Mouse (Mus musculus) forebrain, embryonic 11.5 days (tissue): ENCODE measurements around the gene Mterf2. TPM values are rescaled to one million over a fixed set of nuclear protein-coding genes. Genes with fewer than 3 reads are reported as not detected.
A peak's percentile ranks its signal among the peaks of the same experiment; 100 is the strongest.

Source experiments
- ATAC-seq: fragments of 200-750 bp; cut with Nextera tagmentation; replicated peaks from 2 replicates; pipeline ENCODE4 v1.8.0; 2017; ENCODE audit warnings: moderate TSS enrichment; ENCODE audit not compliant: low FRiP score
- DNase-seq: peaks from one replicate; pipeline ENCODE4 v3.0.0-alpha.2; 2017; ENCODE audit warnings: low spot score
- H3K27ac ChIP-seq: fragments of 300-500 bp; sonication (generic); 2 replicates; pipeline ENCODE4 v1.5.1; 2014; ENCODE audit warnings: low read depth, low read length
- H3K27me3 ChIP-seq: fragments of 300-500 bp; sonication (generic); 2 replicates; pipeline ENCODE4 v1.6.1; 2014; ENCODE audit warnings: mild to moderate bottlenecking, low read length, mixed read lengths; ENCODE audit not compliant: control insufficient read depth, insufficient read depth
- H3K36me3 ChIP-seq: fragments of 300-500 bp; sonication (generic); 2 replicates; pipeline ENCODE4 v1.6.1; 2014; ENCODE audit warnings: mild to moderate bottlenecking, low read length, moderate library complexity, mixed read lengths; ENCODE audit not compliant: control insufficient read depth, insufficient read depth
- H3K4me1 ChIP-seq: fragments of 300-500 bp; sonication (generic); replicated peaks from 2 replicates; pipeline ENCODE4 v1.6.1; 2014; ENCODE audit warnings: low read length, mixed read lengths; ENCODE audit not compliant: control insufficient read depth, insufficient read depth
- H3K4me2 ChIP-seq: fragments of 300-500 bp; sonication (generic); 2 replicates; pipeline ENCODE4 v1.6.1; 2014; ENCODE audit warnings: low read depth, mild to moderate bottlenecking, low read length, moderate library complexity, mixed read lengths; ENCODE audit not compliant: severe bottlenecking
- H3K4me3 ChIP-seq: fragments of 300-500 bp; sonication (generic); 2 replicates; pipeline ENCODE4 v1.5.1; 2014; ENCODE audit warnings: low read depth, low read length
- H3K9ac ChIP-seq: fragments of 300-500 bp; sonication (generic); 2 replicates; pipeline ENCODE4 v1.6.1; 2014; ENCODE audit warnings: low read length
- H3K9me3 ChIP-seq: fragments of 300-500 bp; sonication (generic); 2 replicates; pipeline ENCODE4 v1.6.1; 2016; ENCODE audit warnings: low read length, mixed read lengths; ENCODE audit not compliant: control insufficient read depth
- WGBS: fragments of 180-500 bp; shearing (Covaris S2); extraction: QIAGEN DNeasy Blood & Tissue Kit; methylation state at CpG from one replicate; pipeline ENCODE4 v1.1.7; 2014; 5-methylcytosine and 5-hydroxymethylcytosine counted together
- polyA plus RNA-seq: library from polyadenylated mRNA; unstranded; fragments of >200 nt; fragmentation: Nextera tagmentation; extraction: Ambion mirVana; gene quantifications from 2 replicates; pipeline ENCODE4 v1.2.1, GENCODE M21; 2014

Mterf2 gene
- polyA plus RNA-seq, 1 experiment from 2014 or later, result 30.4 TPM

GRCm38 (mm10) chr10:85149226-85149625 is 21.4 kb upstream of the Mterf2 start:
- no peak for DNase-seq
- H3K4me1 ChIP-seq, result no peaks in the 10 kb centered on the region
- H3K9ac ChIP-seq, result no peak overlapping the region

GRCm38 (mm10) chr10:85146282-85146681 is 18.5 kb upstream of the Mterf2 start:
- DNase-seq, result no peak
- no peak overlapping the region for H3K4me3 ChIP-seq
- no peak overlapping the region for H3K4me2 ChIP-seq
- no peak overlapping the region for H3K27ac ChIP-seq
- H3K4me1 ChIP-seq, result no peaks in the 10 kb centered on the region
- WGBS, result 93% methylated on average over 14 of the region's 14 CpGs
- H3K36me3 ChIP-seq, result peaks cover 2% of the 10 kb centered on the region; the same call in 1 of the 2 replicates
- no peak overlapping the region for H3K9ac ChIP-seq
- H3K27me3 ChIP-seq, result no peaks in the 10 kb centered on the region
- ATAC-seq, result no peak
- no peaks in the 10 kb centered on the region for H3K9me3 ChIP-seq

More at GRCm38 (mm10) chr10:85149226-85149625, 21.4 kb upstream of the Mterf2 start:
- no peak for ATAC-seq
- peaks cover 2% of the 10 kb centered on the region; the same call in 1 of the 2 replicates for H3K36me3 ChIP-seq
- H3K4me2 ChIP-seq, result no peak overlapping the region
- H3K9me3 ChIP-seq, result no peaks in the 10 kb centered on the region
- no peaks in the 10 kb centered on the region for H3K27me3 ChIP-seq
- 82% methylated on average over 5 of the region's 5 CpGs for WGBS
- no peak overlapping the region for H3K4me3 ChIP-seq
- H3K27ac ChIP-seq, result no peak overlapping the region

- no peak for DNase-seq
- H3K27me3 ChIP-seq, result no peaks in the 10 kb centered on the region
- WGBS, result 87% methylated on average over 9 of the region's 9 CpGs
Measured at GRCm38 (mm10) chr10:85141465-85141864, 13.6 kb upstream of the Mterf2 start.

GRCm38 (mm10) chr10:85136573-85136972 is 8.7 kb upstream of the Mterf2 start:
- Histone ChIP-seq H3K4me1 (no peaks in the 10 kb centered on the region), H3K9ac (no peak overlapping the region), H3K36me3 (no peaks in the 10 kb centered on the region; the same call in 1 of the 2 replicates), H3K9me3 (no peaks in the 10 kb centered on the region), H3K27me3 (no peaks in the 10 kb centered on the region), H3K4me2 (no peak overlapping the region), H3K4me3 (no peak overlapping the region), H3K27ac (no peak overlapping the region)
- ATAC-seq (no peak), DNase-seq (no peak)
- 88% methylated on average over 6 of the region's 6 CpGs for WGBS

More at GRCm38 (mm10) chr10:85141465-85141864, 13.6 kb upstream of the Mterf2 start:
- no peak overlapping the region for H3K9ac ChIP-seq
- ATAC-seq, result no peak
- H3K9me3 ChIP-seq, result no peaks in the 10 kb centered on the region
- H3K36me3 ChIP-seq, result peaks cover 2% of the 10 kb centered on the region; the same call in 1 of the 2 replicates
- no peak overlapping the region for H3K4me2 ChIP-seq
- H3K4me1 ChIP-seq, result no peaks in the 10 kb centered on the region
- H3K27ac ChIP-seq, result no peak overlapping the region
- no peak overlapping the region for H3K4me3 ChIP-seq

GRCm38 (mm10) chr10:85128453-85128852 is 626 bp upstream of the Mterf2 start:
- 21% methylated on average over 7 of the region's 7 CpGs for WGBS
- peaks cover 5% of the 10 kb centered on the region; the same call in 1 of the 2 replicates for H3K4me1 ChIP-seq
- peak overlapping the region; percentile 66 for H3K4me2 ChIP-seq
- ATAC-seq, result peak; percentile 8; the same call in 1 of the 2 replicates
- H3K27me3 ChIP-seq, result no peaks in the 10 kb centered on the region
- peak overlapping the region; percentile 68; the same call in 1 of the 2 replicates for H3K4me3 ChIP-seq
- no peak overlapping the region for H3K27ac ChIP-seq
- H3K9me3 ChIP-seq, result no peaks in the 10 kb centered on the region
- H3K9ac ChIP-seq, result peak overlapping the region; percentile 25
- H3K36me3 ChIP-seq, result no peaks in the 10 kb centered on the region
- DNase-seq, result no peak

- H3K27ac ChIP-seq, result no peak overlapping the region
Measured at GRCm38 (mm10) chr10:85125184-85125583, 2.6 kb downstream of the Mterf2 start.

GRCm38 (mm10) chr10:85114409-85114808 is 13.4 kb downstream of the Mterf2 start:
- 92% methylated on average over 4 of the region's 4 CpGs for WGBS
- Histone ChIP-seq H3K27ac (no peak overlapping the region), H3K36me3 (no peaks in the 10 kb centered on the region), H3K4me3 (no peak overlapping the region), H3K9me3 (no peaks in the 10 kb centered on the region), H3K4me1 (no peaks in the 10 kb centered on the region), H3K4me2 (no peak overlapping the region), H3K27me3 (no peaks in the 10 kb centered on the region), H3K9ac (no peak overlapping the region)
- DNase-seq, result no peak
- ATAC-seq, result no peak

More at GRCm38 (mm10) chr10:85125184-85125583, 2.6 kb downstream of the Mterf2 start:
- Histone ChIP-seq H3K9me3 (no peaks in the 10 kb centered on the region), H3K27me3 (no peaks in the 10 kb centered on the region), H3K4me2 (no peak overlapping the region), H3K4me3 (no peak overlapping the region), H3K36me3 (no peaks in the 10 kb centered on the region; the same call in 1 of the 2 replicates), H3K4me1 (peaks cover 5% of the 10 kb centered on the region; the same call in 1 of the 2 replicates), H3K9ac (no peak overlapping the region)
- no peak for DNase-seq
- no peak for ATAC-seq
- 89% methylated on average over 13 of the region's 13 CpGs for WGBS

- Histone ChIP-seq H3K4me1 (0 out of 2 replicates have a peak, but pooled peaks cover 3% of the 10 kb centered on the region), H3K4me3 (peak overlapping the region; percentile 91), H3K27ac (peak overlapping the region; percentile 31; the same call in 1 of the 2 replicates), H3K27me3 (no peaks in the 10 kb centered on the region), H3K9me3 (no peaks in the 10 kb centered on the region), H3K36me3 (no peaks in the 10 kb centered on the region), H3K4me2 (peak overlapping the region; percentile 92), H3K9ac (peak overlapping the region; percentile 83)
- DNase-seq (peak; percentile 69), ATAC-seq (no peak; the same call in 1 of the 2 replicates)
- under 1% methylated on average over 34 of the region's 34 CpGs for WGBS
Measured at GRCm38 (mm10) chr10:85103085-85103885, 24.5 kb downstream of the Mterf2 start.
